Mouse (Mus musculus) heart, adult 2 months (tissue): ENCODE results near the gene Phkb. TPM values are rescaled to one million over a fixed set of nuclear protein-coding genes. Genes with fewer than 3 reads are reported as not detected.

Experiments used
- DNase-seq, 2 experiments: peaks; one replicate each; pipeline ENCODE4 v3.0.0; 2021
- H3K27ac ChIP-seq: fragments of 200-600 bp; 2 replicates; pipeline ENCODE4 v1.8.1; 2022
- H3K27me3 ChIP-seq: fragments of 200-500 bp; 2 replicates; pipeline ENCODE4 v1.6.1; 2012; ENCODE audit warnings: mild to moderate bottlenecking, low read length, inconsistent platforms, mixed read lengths; ENCODE audit not compliant: control insufficient read depth, insufficient read depth
- H3K36me3 ChIP-seq: fragments of 200-500 bp; 2 replicates; pipeline ENCODE4 v1.6.1; 2012; ENCODE audit warnings: low read length, inconsistent platforms; ENCODE audit not compliant: control insufficient read depth, insufficient read depth
- H3K4me1 ChIP-seq: fragments of 200-500 bp; 2 replicates; pipeline ENCODE4 v1.6.1; 2011; ENCODE audit warnings: low read length; ENCODE audit not compliant: control insufficient read depth, insufficient read depth
- H3K4me3 ChIP-seq: fragments of 200-600 bp; 2 replicates; pipeline ENCODE4 v1.8.1; 2022
- H3K79me2 ChIP-seq: fragments of 200-500 bp; replicated peaks from 2 replicates; pipeline ENCODE4 v1.6.1; 2012; ENCODE audit warnings: mild to moderate bottlenecking, inconsistent platforms, low read length, moderate library complexity, mixed read lengths; ENCODE audit not compliant: control insufficient read depth, insufficient read depth
- H3K9ac ChIP-seq: fragments of 200-500 bp; 2 replicates; pipeline ENCODE4 v1.6.1; 2012; ENCODE audit warnings: low read depth, mild to moderate bottlenecking, control low read depth, inconsistent platforms, low read length, mixed read lengths
- CTCF ChIP-seq: fragments of 200-600 bp; IDR thresholded peaks from 2 replicates; pipeline ENCODE4 v1.8.1; 2022; ENCODE audit warnings: antibody characterized with exemption, mild to moderate bottlenecking, moderate library complexity
- EP300 ChIP-seq: fragments of 200-500 bp; IDR thresholded peaks from 2 replicates; pipeline ENCODE4 v1.6.1; 2011; ENCODE audit warnings: low read depth, low read length, control low read depth; ENCODE audit not compliant: insufficient read depth
- POLR2A ChIP-seq: fragments of 200-500 bp; IDR thresholded peaks from 2 replicates; pipeline ENCODE4 v1.6.1; 2011; ENCODE audit warnings: mild to moderate bottlenecking, low read depth, low read length, control low read depth; ENCODE audit not compliant: insufficient read depth
- WGBS: fragments of 180-500 bp; shearing (Covaris S2); methylation state at CpG from one replicate; pipeline ENCODE4 v1.1.7; 2018; 5-methylcytosine and 5-hydroxymethylcytosine counted together
- intact Hi-C: fragments of 180-260 bp; cut with DNase I; formaldehyde crosslinking; loops from one replicate; pipeline ENCODE4 v1.15.1; 2025
- polyA plus RNA-seq: library from polyadenylated mRNA; depleted of rRNA; stranded (reverse); fragments of >200 nt; gene quantifications from 2 replicates; pipeline ENCODE4 v1.2.3, GENCODE M21; 2012
- total RNA-seq, 2 experiments: library from RNA; stranded (reverse); gene quantifications; 2 replicates each; pipeline ENCODE4 v1.2.3; 2021

Phkb gene
- total and polyA plus RNA-seq, 3 experiments = 12.7 to 61.3 (median 48.0) TPM

GRCm38 (mm10) chr8:85977588-85978077 is 136.9 kb downstream of the Phkb start:
- 93% methylated on average over 4 of the region's 4 CpGs for WGBS
- Histone ChIP-seq H3K27ac (no peak overlapping the region), H3K79me2 (no peaks in the 10 kb centered on the region), H3K27me3 (no peaks in the 10 kb centered on the region), H3K4me3 (no peak overlapping the region), H3K4me1 (no peaks in the 10 kb centered on the region), H3K9ac (no peak overlapping the region), H3K36me3 (no peaks in the 10 kb centered on the region)
- TF ChIP-seq EP300 (no peak), POLR2A (no peak), CTCF (no peak; the same call in 1 of the 2 replicates)
- no peak for DNase-seq
- intact Hi-C loops = no loop called here

GRCm38 (mm10) chr8:85992911-85993310 is 152.2 kb downstream of the Phkb start:
- Histone ChIP-seq H3K36me3 (no peaks in the 10 kb centered on the region; the same call in 1 of the 2 replicates), H3K79me2 (no peaks in the 10 kb centered on the region), H3K9ac (no peak overlapping the region), H3K27ac (no peak overlapping the region), H3K4me1 (no peaks in the 10 kb centered on the region), H3K4me3 (no peak overlapping the region), H3K27me3 (no peaks in the 10 kb centered on the region)
- no peak for DNase-seq
- WGBS = 71% methylated on average over 1 of the region's 1 CpGs
- TF ChIP-seq CTCF (no peak), POLR2A (no peak), EP300 (no peak)
- intact Hi-C loops = no loop called here

- no peak for TF ChIP-seq EP300
- H3K4me3 ChIP-seq = no peak overlapping the region
- 96% methylated on average over 1 of the region's 1 CpGs for WGBS
Measured at GRCm38 (mm10) chr8:85993661-85994060, 152.9 kb downstream of the Phkb start.

GRCm38 (mm10) chr8:85995971-85996370 is 155.2 kb downstream of the Phkb start:
- WGBS = 90% methylated on average over 1 of the region's 1 CpGs
- DNase-seq = no peak
- no peak overlapping the region for H3K9ac ChIP-seq
- H3K4me3 ChIP-seq = no peak overlapping the region
- H3K27me3 ChIP-seq = no peaks in the 10 kb centered on the region
- no peak overlapping the region for H3K27ac ChIP-seq
- no peaks in the 10 kb centered on the region for H3K79me2 ChIP-seq
- no peak for TF ChIP-seq POLR2A
- TF ChIP-seq CTCF = no peak
- TF ChIP-seq EP300 = no peak
- no peaks in the 10 kb centered on the region; the same call in 1 of the 2 replicates for H3K36me3 ChIP-seq
- no peaks in the 10 kb centered on the region for H3K4me1 ChIP-seq
- intact Hi-C loops = no loop called here

More at GRCm38 (mm10) chr8:85993661-85994060, 152.9 kb downstream of the Phkb start:
- no peak for DNase-seq
- Histone ChIP-seq H3K27ac (no peak overlapping the region), H3K4me1 (no peaks in the 10 kb centered on the region), H3K79me2 (no peaks in the 10 kb centered on the region), H3K36me3 (no peaks in the 10 kb centered on the region; the same call in 1 of the 2 replicates), H3K27me3 (no peaks in the 10 kb centered on the region), H3K9ac (no peak overlapping the region)
- intact Hi-C loops = no loop called here

GRCm38 (mm10) chr8:86006485-86006884 is 165.7 kb downstream of the Phkb start:
- TF ChIP-seq EP300 (no peak), CTCF (no peak), POLR2A (no peak)
- Histone ChIP-seq H3K79me2 (no peaks in the 10 kb centered on the region), H3K27ac (no peak overlapping the region), H3K4me3 (no peak overlapping the region), H3K36me3 (no peaks in the 10 kb centered on the region), H3K27me3 (no peaks in the 10 kb centered on the region), H3K9ac (no peak overlapping the region), H3K4me1 (no peaks in the 10 kb centered on the region)
- intact Hi-C loops = no loop called here
- no peak for DNase-seq

- Histone ChIP-seq H3K36me3 (no peaks in the 10 kb centered on the region), H3K79me2 (no peaks in the 10 kb centered on the region), H3K27me3 (no peaks in the 10 kb centered on the region), H3K9ac (no peak overlapping the region), H3K4me3 (no peak overlapping the region), H3K27ac (no peak overlapping the region), H3K4me1 (no peaks in the 10 kb centered on the region)
- no peak for TF ChIP-seq POLR2A
- no peak for TF ChIP-seq CTCF
- TF ChIP-seq EP300 = no peak
- no peak for DNase-seq
- 95% methylated on average over 2 of the region's 2 CpGs for WGBS
- intact Hi-C loops = no loop called here
Measured at GRCm38 (mm10) chr8:86016806-86017205, 176.0 kb downstream of the Phkb start.
